Mouse (Mus musculus) intestine, postnatal 0 days (tissue): ENCODE measurements around the gene Tll2. TPM values are rescaled to one million over a fixed set of nuclear protein-coding genes. Genes with fewer than 3 reads are reported as not detected.

Experiments used
- ATAC-seq: fragments of 200-750 bp; cut with Nextera tagmentation; 2 replicates; pipeline ENCODE4 v1.8.0; 2017; ENCODE audit warnings: mild to moderate bottlenecking, moderate TSS enrichment, moderate library complexity
- H3K27ac ChIP-seq: fragments of 300-500 bp; sonication (generic); 2 replicates; pipeline ENCODE4 v1.5.1; 2014; ENCODE audit warnings: mild to moderate bottlenecking, low read depth, low read length, moderate library complexity
- H3K27me3 ChIP-seq: fragments of 300-500 bp; sonication (generic); replicated peaks from 2 replicates; pipeline ENCODE4 v1.6.1; 2014; ENCODE audit warnings: low read length, mixed read lengths; ENCODE audit not compliant: control insufficient read depth, insufficient read depth
- H3K36me3 ChIP-seq: fragments of 300-500 bp; sonication (generic); 2 replicates; pipeline ENCODE4 v1.6.1; 2014; ENCODE audit warnings: mild to moderate bottlenecking, moderate library complexity; ENCODE audit not compliant: control insufficient read depth, insufficient read depth
- H3K4me1 ChIP-seq: fragments of 300-500 bp; sonication (generic); replicated peaks from 2 replicates; pipeline ENCODE4 v1.6.1; 2014; ENCODE audit warnings: antibody characterized with exemption, low read length, mixed read lengths; ENCODE audit not compliant: control insufficient read depth, insufficient read depth
- H3K4me2 ChIP-seq: fragments of 300-500 bp; sonication (generic); replicated peaks from 2 replicates; pipeline ENCODE4 v1.6.1; 2014; ENCODE audit warnings: low read depth, mild to moderate bottlenecking, moderate library complexity
- H3K4me3 ChIP-seq: fragments of 300-500 bp; sonication (generic); 2 replicates; pipeline ENCODE4 v1.5.1; 2014; ENCODE audit warnings: low read depth, low read length
- H3K9ac ChIP-seq: fragments of 300-500 bp; sonication (generic); 2 replicates; pipeline ENCODE4 v1.6.1; 2014; ENCODE audit warnings: mild to moderate bottlenecking, low read depth, low read length
- H3K9me3 ChIP-seq: fragments of 300-500 bp; sonication (generic); 2 replicates; pipeline ENCODE4 v1.6.1; 2016; ENCODE audit warnings: mixed run types; ENCODE audit not compliant: control insufficient read depth
- CTCF ChIP-seq: sonication (generic); IDR thresholded peaks from 2 replicates; pipeline ENCODE4 v1.5.1; 2016; ENCODE audit warnings: low read depth, mild to moderate bottlenecking, control low read depth, antibody characterized with exemption, moderate library complexity
- WGBS: fragments of 180-500 bp; shearing (Covaris S2); extraction: QIAGEN DNeasy Blood & Tissue Kit; methylation state at CpG from one replicate; pipeline ENCODE4 v1.1.7; 2014; 5-methylcytosine and 5-hydroxymethylcytosine counted together
- polyA plus RNA-seq: library from polyadenylated mRNA; unstranded; fragments of >200 nt; fragmentation: Nextera tagmentation; extraction: Ambion mirVana; gene quantifications from 2 replicates; pipeline ENCODE4 v1.2.1, GENCODE M21; 2015

Tll2 gene
- polyA plus RNA-seq, 1 experiment from 2014 or later: 0.10 TPM

- no peak for TF ChIP-seq CTCF
- Histone ChIP-seq H3K4me1 (no peaks in the 10 kb centered on the region), H3K27ac (no peak overlapping the region), H3K4me2 (no peak overlapping the region), H3K4me3 (no peak overlapping the region), H3K9ac (no peak overlapping the region), H3K27me3 (no peaks in the 10 kb centered on the region), H3K9me3 (no peaks in the 10 kb centered on the region), H3K36me3 (no peaks in the 10 kb centered on the region)
- WGBS: 33% methylated on average over 5 of the region's 5 CpGs
- ATAC-seq: no peak
Measured at GRCm38 (mm10) chr19:41114611-41115010, 92.0 kb downstream of the Tll2 start.

DNA sequence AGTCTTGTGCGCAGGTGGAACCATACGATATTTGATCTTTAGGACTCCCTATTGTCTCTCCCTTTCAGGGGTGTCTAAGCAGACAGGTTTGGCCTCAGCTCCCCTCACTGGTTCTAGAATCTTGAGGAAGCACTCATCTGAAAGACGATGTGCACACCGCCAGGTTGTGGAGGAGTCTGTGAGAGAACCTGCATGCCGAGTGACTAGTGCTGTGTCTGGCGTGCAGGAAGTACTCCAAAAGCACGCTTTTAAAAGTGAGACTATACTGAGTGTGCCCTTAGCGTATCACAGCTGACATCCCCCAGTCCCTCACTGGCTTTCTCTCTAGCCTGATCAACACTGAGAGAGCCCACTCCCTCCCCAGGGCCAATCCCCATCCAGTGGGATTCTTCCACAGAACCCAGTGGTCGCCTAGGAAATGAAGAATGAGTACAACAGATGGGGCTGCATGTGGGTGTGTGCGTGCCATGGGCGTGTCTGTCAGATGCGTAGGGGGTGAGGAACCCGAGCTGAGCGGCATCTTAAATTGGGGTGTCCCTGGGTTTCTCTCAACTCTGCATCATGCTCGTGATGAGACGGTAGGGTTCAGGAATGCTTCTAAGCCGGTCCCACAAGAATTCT is 92.6 kb downstream of the Tll2 start:
- no peaks in the 10 kb centered on the region for H3K9me3 ChIP-seq
- no peak for ATAC-seq
- H3K27ac ChIP-seq: no peak overlapping the region
- H3K36me3 ChIP-seq: no peaks in the 10 kb centered on the region
- H3K9ac ChIP-seq: no peak overlapping the region
- H3K4me1 ChIP-seq: no peaks in the 10 kb centered on the region
- no peak overlapping the region for H3K4me2 ChIP-seq
- TF ChIP-seq CTCF: no peak
- H3K4me3 ChIP-seq: no peak overlapping the region
- WGBS: 71% methylated on average over 17 of the region's 17 CpGs
- no peaks in the 10 kb centered on the region for H3K27me3 ChIP-seq

- H3K4me3 ChIP-seq: no peak overlapping the region
- no peak for ATAC-seq
- 41% methylated on average over 6 of the region's 6 CpGs for WGBS
- no peak overlapping the region for H3K4me2 ChIP-seq
- no peaks in the 10 kb centered on the region for H3K27me3 ChIP-seq
- no peak for TF ChIP-seq CTCF
- no peaks in the 10 kb centered on the region for H3K36me3 ChIP-seq
- no peak overlapping the region for H3K9ac ChIP-seq
- H3K4me1 ChIP-seq: no peaks in the 10 kb centered on the region
- no peaks in the 10 kb centered on the region for H3K9me3 ChIP-seq
- no peak overlapping the region for H3K27ac ChIP-seq
Measured at GRCm38 (mm10) chr19:41112609-41113008, 94.0 kb downstream of the Tll2 start.

DNA sequence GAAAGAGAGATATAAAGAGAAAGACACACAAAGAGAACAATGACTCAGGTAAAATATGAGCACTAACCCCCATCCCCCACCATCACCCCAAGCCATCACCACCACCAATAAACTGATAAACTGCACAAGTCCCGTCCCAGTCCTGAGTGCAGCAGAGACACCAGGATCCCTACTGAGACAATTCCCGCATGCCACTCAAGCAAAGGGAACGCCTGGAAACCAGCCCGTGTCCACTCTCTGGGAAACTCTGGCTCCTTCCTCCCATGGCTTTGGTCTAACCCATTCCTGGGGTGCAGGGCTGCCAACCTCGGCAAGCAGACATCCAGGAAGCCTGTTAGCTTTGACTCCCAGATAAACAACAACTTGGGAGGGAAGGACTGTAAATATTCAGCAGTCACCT is 96.6 kb downstream of the Tll2 start:
- no peaks in the 10 kb centered on the region for H3K9me3 ChIP-seq
- no peaks in the 10 kb centered on the region for H3K4me1 ChIP-seq
- no peak overlapping the region for H3K27ac ChIP-seq
- no peak overlapping the region for H3K9ac ChIP-seq
- no peak for TF ChIP-seq CTCF
- H3K4me3 ChIP-seq: no peak overlapping the region
- H3K4me2 ChIP-seq: no peak overlapping the region
- no peaks in the 10 kb centered on the region for H3K36me3 ChIP-seq
- ATAC-seq: no peak
- no peaks in the 10 kb centered on the region for H3K27me3 ChIP-seq
- 40% methylated on average over 5 of the region's 5 CpGs for WGBS

DNA sequence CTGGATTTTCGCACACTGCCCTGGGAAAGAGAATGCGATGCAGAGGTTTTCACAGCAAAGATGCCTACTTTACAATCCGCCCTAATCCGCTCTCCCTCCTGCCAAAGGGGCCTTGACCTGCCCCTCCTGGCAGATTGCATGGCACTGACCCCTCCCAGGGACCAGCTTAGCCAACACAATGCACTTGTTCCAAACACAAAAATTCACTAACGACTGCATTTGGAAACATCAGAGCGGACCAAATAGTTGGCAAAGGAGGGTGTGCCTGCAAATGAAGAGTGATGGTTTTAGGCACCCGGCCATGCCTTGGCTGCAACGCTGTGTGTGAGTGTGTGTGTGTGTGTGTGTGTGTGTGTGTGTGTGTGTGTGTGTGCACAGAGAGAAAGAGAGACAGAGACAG is 97.1 kb downstream of the Tll2 start:
- H3K4me3 ChIP-seq: no peak overlapping the region
- no peaks in the 10 kb centered on the region for H3K9me3 ChIP-seq
- no peaks in the 10 kb centered on the region for H3K4me1 ChIP-seq
- no peak for TF ChIP-seq CTCF
- 66% methylated on average over 8 of the region's 8 CpGs for WGBS
- no peaks in the 10 kb centered on the region for H3K36me3 ChIP-seq
- H3K27me3 ChIP-seq: no peaks in the 10 kb centered on the region
- H3K4me2 ChIP-seq: no peak overlapping the region
- no peak overlapping the region for H3K27ac ChIP-seq
- no peak overlapping the region for H3K9ac ChIP-seq
- ATAC-seq: no peak

- no peak overlapping the region for H3K4me3 ChIP-seq
- no peak overlapping the region for H3K9ac ChIP-seq
- H3K9me3 ChIP-seq: no peaks in the 10 kb centered on the region
- ATAC-seq: no peak
- 84% methylated on average over 7 of the region's 7 CpGs for WGBS
- no peak overlapping the region for H3K27ac ChIP-seq
- no peaks in the 10 kb centered on the region for H3K27me3 ChIP-seq
- no peak overlapping the region for H3K4me2 ChIP-seq
- no peaks in the 10 kb centered on the region for H3K36me3 ChIP-seq
- no peaks in the 10 kb centered on the region for H3K4me1 ChIP-seq
- no peak for TF ChIP-seq CTCF
Measured at GRCm38 (mm10) chr19:41108666-41109065, 98.0 kb downstream of the Tll2 start.

- Histone ChIP-seq H3K27ac (no peak overlapping the region), H3K9me3 (no peaks in the 10 kb centered on the region), H3K9ac (no peak overlapping the region), H3K27me3 (no peaks in the 10 kb centered on the region), H3K4me1 (no peaks in the 10 kb centered on the region), H3K4me2 (no peak overlapping the region), H3K4me3 (no peak overlapping the region), H3K36me3 (no peaks in the 10 kb centered on the region)
- 41% methylated on average over 8 of the region's 8 CpGs for WGBS
- TF ChIP-seq CTCF: no peak
- no peak for ATAC-seq
Measured at GRCm38 (mm10) chr19:41107530-41107929, 99.1 kb downstream of the Tll2 start.
